Mouse (Mus musculus) cortical plate, adult 2 months (tissue): Measurements from ENCODE around the gene Gxylt2. TPM values are rescaled to one million over a fixed set of nuclear protein-coding genes. Genes with fewer than 3 reads are reported as not detected.

Source experiments
- H3K27ac ChIP-seq: fragments of 200-500 bp; 2 replicates; pipeline ENCODE4 v1.5.1; 2012; ENCODE audit warnings: low read length, control low read depth, inconsistent platforms; ENCODE audit not compliant: insufficient read depth
- H3K4me1 ChIP-seq: fragments of 200-500 bp; 2 replicates; pipeline ENCODE4 v1.6.1; 2011; ENCODE audit warnings: low read length; ENCODE audit not compliant: control insufficient read depth, insufficient read depth
- H3K4me3 ChIP-seq: fragments of 200-500 bp; 2 replicates; pipeline ENCODE4 v1.5.1; 2011; ENCODE audit warnings: mild to moderate bottlenecking, low read length, control low read depth; ENCODE audit not compliant: insufficient read depth
- CTCF ChIP-seq: fragments of 200-500 bp; IDR thresholded peaks from 2 replicates; pipeline ENCODE4 v1.5.1; 2011; ENCODE audit warnings: mild to moderate bottlenecking, control low read depth, low read length; ENCODE audit not compliant: insufficient read depth; ENCODE audit errors: extremely low read depth
- POLR2A ChIP-seq: fragments of 200-500 bp; IDR thresholded peaks from 2 replicates; pipeline ENCODE4 v1.6.1; 2011; ENCODE audit warnings: mild to moderate bottlenecking, low read length, control low read depth; ENCODE audit not compliant: insufficient read depth; ENCODE audit errors: extremely low read depth
- polyA plus RNA-seq: library from polyadenylated mRNA; depleted of rRNA; stranded (reverse); fragments of >200 nt; gene quantifications from 2 replicates; pipeline ENCODE4 v1.2.3, GENCODE M21; 2012

Gene Gxylt2
- polyA plus RNA-seq, 1 experiment, result 0.77 TPM

DNA sequence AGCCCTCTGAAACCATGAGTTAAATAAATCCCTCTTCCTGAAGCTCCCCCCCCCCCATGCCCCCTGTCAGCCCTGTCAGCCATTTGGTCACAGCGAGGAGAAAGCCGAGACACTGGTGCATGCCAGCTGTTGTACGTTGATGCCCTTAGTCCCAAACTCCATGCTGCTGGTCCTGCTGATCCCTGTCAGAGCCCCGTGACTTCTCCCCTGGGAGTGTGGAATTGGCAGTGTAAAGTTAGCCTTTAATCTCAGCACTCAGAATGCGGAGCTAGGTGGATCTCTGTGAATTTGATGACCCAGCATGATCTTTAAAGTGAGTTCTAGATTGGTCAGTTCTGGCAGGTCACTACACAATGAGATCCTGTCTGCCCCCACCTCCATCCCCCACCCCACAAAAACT lies 125.2 kb downstream of the Gxylt2 start:
- no peak overlapping the region for H3K27ac ChIP-seq
- H3K4me3 ChIP-seq, result no peak overlapping the region
- no peak for TF ChIP-seq CTCF
- TF ChIP-seq POLR2A, result no peak
- peaks cover 2% of the 10 kb centered on the region; the same call in 1 of the 2 replicates for H3K4me1 ChIP-seq

DNA sequence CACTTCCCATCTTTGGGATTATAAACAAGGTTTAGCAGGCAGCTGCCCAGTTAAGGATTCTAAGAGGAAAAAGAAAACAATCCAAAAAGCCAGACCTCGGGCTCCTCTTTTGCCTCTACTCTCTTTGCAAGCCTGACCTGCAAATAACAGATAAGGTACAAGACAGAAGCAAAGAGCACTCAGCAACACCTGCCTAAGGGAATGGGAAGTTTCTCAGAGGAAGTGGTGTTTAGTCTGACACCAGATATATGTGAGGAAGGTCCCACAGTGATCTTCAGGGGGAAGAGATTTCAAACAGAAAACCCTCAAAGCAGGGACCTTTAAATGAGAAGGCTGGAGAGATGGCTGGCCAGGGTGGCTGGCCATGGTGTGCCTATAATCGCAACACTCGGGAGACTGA lies 126.7 kb downstream of the Gxylt2 start:
- peaks cover 2% of the 10 kb centered on the region; the same call in 1 of the 2 replicates for H3K4me1 ChIP-seq
- H3K4me3 ChIP-seq, result no peak overlapping the region
- H3K27ac ChIP-seq, result no peak overlapping the region
- no peak for TF ChIP-seq CTCF
- TF ChIP-seq POLR2A, result no peak

DNA sequence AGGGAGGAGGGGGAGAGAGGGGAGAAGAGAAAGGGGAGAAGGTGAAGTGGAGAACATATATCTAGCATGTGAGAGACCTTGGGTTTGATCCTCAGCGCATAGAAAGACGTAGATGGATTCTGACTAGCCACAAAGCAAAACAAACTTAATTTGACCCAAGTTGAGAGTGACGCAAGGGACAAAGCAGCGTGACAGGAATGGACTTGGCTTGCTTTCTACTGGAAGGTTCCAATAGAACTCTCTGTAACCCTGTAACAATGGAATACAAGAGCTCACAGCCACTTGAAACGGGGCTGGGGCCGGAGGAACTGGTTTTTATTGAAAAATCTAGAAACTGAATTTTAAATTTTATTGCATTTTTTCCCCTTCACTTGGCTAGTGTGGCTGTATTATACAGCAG lies 127.2 kb downstream of the Gxylt2 start:
- Histone ChIP-seq H3K4me1 (peaks cover 2% of the 10 kb centered on the region; the same call in 1 of the 2 replicates), H3K27ac (no peak overlapping the region), H3K4me3 (no peak overlapping the region)
- TF ChIP-seq POLR2A, result no peak
- TF ChIP-seq CTCF, result no peak

DNA sequence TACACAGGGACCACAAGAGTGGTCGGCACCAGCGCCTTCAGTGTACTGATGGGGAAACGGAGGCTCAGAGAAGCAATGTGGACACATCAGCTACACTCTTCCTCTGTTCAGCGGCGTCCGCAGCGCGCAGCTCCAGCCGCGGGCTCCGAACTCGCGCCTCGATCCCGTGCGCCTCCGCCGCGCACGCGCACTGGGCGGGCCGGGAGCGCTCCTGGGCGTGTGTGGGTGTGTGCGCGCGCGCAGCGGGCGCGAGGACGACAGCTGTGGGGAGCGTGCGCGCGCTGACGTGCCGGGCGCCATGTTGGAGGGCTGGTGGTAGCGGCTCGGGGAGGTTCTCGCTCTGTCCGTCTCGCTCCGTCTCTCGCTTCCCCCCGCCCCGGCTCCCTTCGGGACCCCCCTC lies 128.8 kb downstream of the Gxylt2 start, which contains the start of gene Ppp4r2:
Gene Ppp4r2 (plus strand): TSS at position 268 of the 400 bp plus-strand sequence.
- TF ChIP-seq POLR2A (no peak), CTCF (no peak)
- Histone ChIP-seq H3K4me1 (peaks cover 4% of the 10 kb centered on the region; the same call in 1 of the 2 replicates), H3K4me3 (peak within 1 kb of the TSS; percentile 93), H3K27ac (peak within 1 kb of the TSS; percentile 85)

DNA sequence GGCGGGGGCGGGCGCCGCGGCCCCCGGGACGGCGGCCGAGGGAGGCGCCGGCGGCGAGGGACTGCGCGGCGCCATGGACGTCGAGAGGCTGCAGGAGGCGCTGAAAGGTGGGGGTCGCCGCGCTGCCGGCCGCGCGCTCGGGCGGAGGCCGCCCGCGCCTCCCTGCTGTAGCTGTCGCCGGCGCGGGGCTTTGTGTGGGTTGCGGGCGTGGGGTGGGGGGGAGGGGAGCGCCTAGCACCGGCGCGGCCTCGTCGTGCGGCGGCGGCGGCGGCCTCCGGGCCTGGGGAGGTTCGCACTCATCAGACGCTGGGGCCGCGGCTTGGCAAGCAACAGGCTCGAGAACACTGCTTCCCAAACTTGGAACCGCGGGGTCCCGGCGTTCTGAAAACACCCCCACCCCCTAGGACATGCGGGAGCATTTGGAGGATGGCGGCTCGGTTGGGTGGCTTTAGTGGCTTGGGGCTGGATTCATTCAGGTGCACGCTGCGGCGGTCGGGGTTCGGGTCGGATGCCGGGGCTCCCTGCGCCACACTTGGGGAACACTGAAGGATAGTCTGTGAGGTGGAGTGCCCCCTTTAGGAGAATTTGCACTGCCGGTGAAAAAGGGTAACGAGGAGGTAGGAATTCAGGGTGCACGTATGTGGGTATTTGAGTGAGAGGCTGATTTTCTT lies 129.4 kb downstream of the Gxylt2 start:
- Histone ChIP-seq H3K4me3 (peak overlapping the region; percentile 93), H3K4me1 (peaks cover 4% of the 10 kb centered on the region; the same call in 1 of the 2 replicates), H3K27ac (peak overlapping the region; percentile 85; the same call in 1 of the 2 replicates)
- no peak for TF ChIP-seq POLR2A
- TF ChIP-seq CTCF, result peak; percentile 17; the same call in 1 of the 2 replicates

DNA sequence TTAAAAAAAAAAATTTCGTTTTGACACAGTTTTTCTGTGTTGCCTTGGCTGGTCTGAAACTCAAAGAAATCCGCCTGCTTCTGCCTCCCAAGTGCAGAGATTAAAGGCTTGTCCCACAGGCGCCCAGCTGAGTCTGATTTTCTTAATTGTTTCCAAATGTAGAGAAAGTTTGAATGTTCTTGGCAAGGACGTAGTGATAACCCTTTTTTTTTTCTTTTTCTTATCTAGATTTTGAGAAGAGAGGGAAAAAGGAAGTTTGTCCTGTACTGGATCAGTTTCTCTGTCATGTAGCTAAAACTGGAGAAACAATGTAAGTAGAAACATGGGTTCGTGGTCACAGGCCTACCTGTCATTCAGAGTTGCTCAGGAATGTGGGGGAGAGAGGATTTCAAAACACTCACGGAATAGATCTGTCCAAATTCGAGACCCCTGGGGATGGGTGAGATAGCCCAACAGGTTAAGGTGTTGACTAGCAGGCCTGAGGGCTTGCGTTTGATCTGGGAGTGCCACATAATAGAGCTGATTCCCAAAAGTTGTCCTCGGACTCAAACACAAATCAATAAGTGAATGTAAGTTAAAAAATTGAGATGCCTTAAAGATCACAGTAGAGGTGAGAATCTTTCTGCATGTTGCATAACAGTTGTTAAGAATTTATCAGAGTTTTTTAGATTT lies 130.1 kb downstream of the Gxylt2 start:
- TF ChIP-seq CTCF (no peak), POLR2A (no peak)
- Histone ChIP-seq H3K4me3 (peak overlapping the region; percentile 93), H3K27ac (no peak overlapping the region), H3K4me1 (peaks cover 4% of the 10 kb centered on the region; the same call in 1 of the 2 replicates)

DNA sequence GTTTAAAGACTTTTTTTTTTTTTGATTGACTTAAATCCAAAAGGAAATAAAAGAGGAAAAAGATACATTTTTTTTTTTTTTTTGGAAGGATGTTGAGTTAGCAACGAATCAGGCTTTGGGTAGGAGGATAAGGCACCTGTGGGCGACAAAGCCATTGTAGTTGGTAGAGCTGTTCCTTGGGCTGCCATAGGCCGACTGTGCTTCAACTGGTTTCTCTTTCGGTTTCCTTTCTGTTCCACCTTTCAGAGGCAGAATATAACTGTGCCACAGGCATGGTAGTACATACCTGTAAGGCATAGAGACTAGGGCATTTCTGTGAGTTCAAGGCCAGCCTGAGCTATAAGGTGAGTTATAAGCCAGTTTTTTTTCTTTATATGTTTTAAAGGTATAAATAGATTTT lies 140.5 kb downstream of the Gxylt2 start:
- Histone ChIP-seq H3K4me3 (no peak overlapping the region), H3K4me1 (no peaks in the 10 kb centered on the region; the same call in 1 of the 2 replicates), H3K27ac (no peak overlapping the region)
- TF ChIP-seq CTCF, result no peak
- TF ChIP-seq POLR2A, result no peak

DNA sequence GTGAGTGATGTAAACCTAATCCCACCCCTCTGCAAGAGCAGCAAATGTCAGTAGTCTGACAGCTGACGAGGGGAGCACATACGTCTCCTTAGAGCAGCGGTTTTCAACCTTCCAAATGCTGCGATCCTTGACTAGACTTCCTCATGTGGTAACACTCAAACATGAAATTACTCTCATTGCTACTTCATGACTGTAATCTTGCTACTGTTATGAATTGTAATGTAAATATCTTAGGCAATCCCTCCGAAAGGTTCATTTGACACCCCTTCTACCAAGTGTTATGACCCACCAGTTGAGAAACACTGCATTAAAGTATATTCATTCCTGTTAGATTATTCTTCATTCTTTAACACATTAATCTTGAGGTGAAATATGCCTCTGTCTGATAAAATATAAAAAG lies 142.7 kb downstream of the Gxylt2 start:
- TF ChIP-seq CTCF, result no peak
- TF ChIP-seq POLR2A, result no peak
- H3K4me1 ChIP-seq, result no peaks in the 10 kb centered on the region; the same call in 1 of the 2 replicates
- no peak overlapping the region for H3K4me3 ChIP-seq
- H3K27ac ChIP-seq, result no peak overlapping the region

DNA sequence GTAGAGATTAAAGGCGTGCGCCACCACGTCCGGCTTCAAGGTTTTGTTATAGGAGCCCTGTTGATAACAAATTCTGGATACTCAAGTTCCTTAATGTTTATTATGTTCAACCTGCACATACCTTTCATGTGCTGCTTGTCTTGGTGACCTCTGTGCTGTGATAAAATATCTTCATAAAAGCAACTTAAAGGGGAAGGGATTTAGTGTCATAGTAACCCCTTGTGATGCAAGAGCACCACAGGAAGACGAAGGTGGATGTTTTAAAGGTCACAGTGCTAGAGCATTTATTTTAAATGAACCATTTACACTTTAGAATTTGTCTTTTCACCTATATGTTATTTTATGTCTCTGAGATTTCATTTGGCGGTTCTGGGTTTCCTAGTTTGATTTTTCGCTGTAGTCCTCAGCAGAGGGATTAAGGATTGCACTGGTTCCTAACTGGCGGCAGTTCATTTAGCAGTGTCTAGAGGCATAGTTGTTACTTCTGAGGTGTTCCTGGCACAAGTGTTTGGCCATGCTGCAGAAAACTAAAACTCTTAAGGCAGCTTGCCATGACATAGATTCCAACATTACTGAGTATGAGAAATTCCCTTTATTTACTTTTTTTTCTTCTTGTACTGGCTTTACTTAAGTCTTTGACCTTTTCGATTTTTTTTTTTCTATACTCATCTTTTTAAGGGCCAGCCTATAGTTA lies 144.3 kb downstream of the Gxylt2 start:
- H3K4me3 ChIP-seq, result no peak overlapping the region
- TF ChIP-seq CTCF (no peak), POLR2A (no peak)
- H3K4me1 ChIP-seq, result no peaks in the 10 kb centered on the region; the same call in 1 of the 2 replicates
- H3K27ac ChIP-seq, result no peak overlapping the region
